Mouse (Mus musculus): ENCODE data around the gene Sash1.

Gene Sash1

GRCm38 (mm10) chr10:8851625-8852024 lies 34.2 kb downstream of the Sash1 start:
- no peak for DNase-seq (ENCODE audit: low read depth)

DNA sequence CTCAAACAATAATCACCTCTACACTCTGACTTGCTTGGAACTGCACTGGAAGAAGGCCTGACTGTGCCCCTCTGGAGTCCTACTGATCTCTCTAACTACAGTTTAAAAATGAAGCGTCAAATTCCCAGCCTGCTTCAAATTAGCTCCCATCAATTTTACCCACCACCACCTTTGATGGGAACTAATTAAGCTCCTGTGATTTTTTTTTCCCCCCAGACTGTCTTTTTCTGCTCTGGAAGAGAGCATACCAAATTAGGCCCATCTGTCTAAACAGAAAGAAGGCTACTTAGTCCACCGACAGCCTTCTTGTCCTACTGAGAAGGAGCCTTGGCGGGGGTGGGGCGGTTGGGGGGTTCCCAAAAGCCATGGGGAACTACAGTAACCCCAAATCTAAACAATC lies 37.9 kb downstream of the Sash1 start:
- DNase-seq (ENCODE audit: low read depth), result no peak

DNA sequence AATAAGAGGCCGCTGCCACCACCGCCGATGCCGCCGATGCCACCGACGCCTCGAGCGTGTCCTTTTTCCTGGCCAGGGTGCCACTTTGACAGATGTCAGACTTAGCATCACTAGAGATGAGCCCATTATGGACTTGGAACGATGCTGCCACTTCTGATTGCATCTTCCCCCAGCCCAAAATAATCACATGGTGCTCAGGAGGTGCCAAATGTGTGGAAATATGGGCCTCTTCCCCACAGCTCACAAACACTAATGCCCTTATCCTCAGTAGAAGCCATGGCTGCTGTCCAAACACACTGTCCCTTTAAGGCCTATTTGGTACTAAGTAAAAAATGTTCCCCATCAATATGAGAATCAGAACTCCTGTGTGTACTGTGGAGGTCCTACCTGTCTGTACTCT lies 39.6 kb downstream of the Sash1 start:
- no peak for DNase-seq (ENCODE audit: low read depth)

- DNase-seq (ENCODE audit: low read depth), result no peak
Observed at GRCm38 (mm10) chr10:8845230-8845770, 40.6 kb downstream of the Sash1 start.

- no peak for DNase-seq (ENCODE audit: low read depth)
Observed at GRCm38 (mm10) chr10:8839956-8840355, 45.9 kb downstream of the Sash1 start.

- peak; percentile 17 for DNase-seq (ENCODE audit: low read depth)
Observed at GRCm38 (mm10) chr10:8833816-8834464, 51.9 kb downstream of the Sash1 start.

DNA sequence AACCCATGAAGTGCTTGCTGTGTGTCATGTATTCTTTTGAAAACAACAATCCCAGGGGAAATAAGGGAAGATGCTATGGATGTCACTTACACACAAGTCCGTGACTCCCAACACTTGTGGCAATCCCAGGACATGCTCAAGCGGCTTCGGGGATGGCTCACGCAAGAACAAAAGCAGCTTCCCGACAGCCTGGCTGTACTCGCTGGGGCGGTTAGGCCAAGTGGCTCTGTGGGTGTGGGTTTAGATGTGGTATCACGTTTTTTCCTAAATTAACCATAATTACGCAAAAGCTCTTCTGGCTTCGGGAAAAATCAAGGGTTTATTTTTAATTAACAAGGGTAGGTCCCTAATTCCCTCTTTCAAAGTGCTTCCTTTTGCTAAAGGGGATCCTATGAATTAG lies 59.6 kb downstream of the Sash1 start:
- DNase-seq (ENCODE audit: low read depth), result no peak

DNA sequence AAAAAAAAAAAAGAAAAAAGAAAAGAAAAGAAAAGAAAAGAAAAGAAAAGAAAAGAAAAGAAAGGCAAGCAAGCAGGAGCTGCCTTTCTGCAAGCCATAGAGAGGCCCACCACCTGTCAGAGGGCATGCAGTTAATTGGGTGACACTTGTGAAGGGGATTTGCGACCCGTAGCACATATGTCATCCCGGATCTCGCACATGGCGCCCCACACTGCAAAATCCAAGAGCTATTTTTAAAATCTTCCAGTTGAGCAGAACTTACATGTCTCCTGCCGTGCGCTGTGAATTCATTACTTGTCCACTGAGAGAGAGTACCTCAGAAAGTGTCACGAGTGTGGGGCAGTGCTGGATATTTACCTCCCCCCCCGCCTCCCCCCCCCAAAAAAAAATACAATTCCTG lies 60.0 kb downstream of the Sash1 start:
- DNase-seq (ENCODE audit: low read depth), result no peak

DNA sequence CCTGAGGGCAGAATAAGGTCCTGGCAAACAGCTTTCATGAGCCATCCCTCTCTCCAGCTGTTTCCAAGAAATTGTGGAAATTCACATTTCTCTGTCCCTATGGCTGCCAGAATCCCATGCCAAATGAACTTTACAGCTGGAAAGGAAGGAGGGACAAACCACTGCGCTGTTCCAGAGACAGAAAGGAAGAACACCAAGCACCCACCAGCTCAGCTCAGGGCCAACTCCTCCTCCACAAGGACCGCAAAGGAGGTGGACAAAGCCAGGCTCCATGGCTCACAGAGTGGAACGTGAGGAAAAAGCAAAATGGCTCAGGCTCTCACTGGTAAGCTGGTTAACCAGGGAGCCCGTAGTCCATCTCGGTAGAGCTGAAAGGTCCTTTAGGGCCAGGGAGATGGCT lies 67.8 kb downstream of the Sash1 start:
- DNase-seq (ENCODE audit: low read depth), result no peak

GRCm38 (mm10) chr10:8813984-8814578 lies 71.8 kb downstream of the Sash1 start:
- DNase-seq (ENCODE audit: low read depth), result no peak

- no peak for DNase-seq (ENCODE audit: low read depth)
Observed at GRCm38 (mm10) chr10:8813259-8813658, 72.6 kb downstream of the Sash1 start.

DNA sequence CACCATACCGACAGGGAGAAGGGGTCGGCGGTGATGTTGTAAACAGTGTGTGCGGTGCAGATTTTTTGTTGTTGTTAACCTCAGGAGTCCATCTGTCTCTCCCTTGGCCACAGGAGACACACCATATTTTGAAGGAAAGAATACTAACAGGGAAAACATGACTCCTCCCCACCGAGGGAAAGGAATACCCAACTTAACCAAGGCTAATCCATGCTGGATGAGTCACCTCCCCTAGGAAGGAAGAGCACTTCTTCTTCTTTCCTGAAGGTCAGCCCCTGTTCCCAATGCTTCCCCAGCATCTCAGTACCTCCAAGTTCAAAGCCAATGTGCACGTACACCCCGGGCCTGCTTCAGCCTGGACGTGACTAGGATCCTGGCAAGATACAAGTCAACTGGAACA lies 73.1 kb downstream of the Sash1 start:
- no peak for DNase-seq (ENCODE audit: low read depth)

- no peak for DNase-seq (ENCODE audit: low read depth)
Observed at GRCm38 (mm10) chr10:8811261-8812039, 74.4 kb downstream of the Sash1 start.

- no peak for DNase-seq (ENCODE audit: low read depth)
Observed at GRCm38 (mm10) chr10:8810496-8810895, 75.4 kb downstream of the Sash1 start.

- DNase-seq (ENCODE audit: low read depth), result no peak
Observed at GRCm38 (mm10) chr10:8808383-8808782, 77.5 kb downstream of the Sash1 start.

DNA sequence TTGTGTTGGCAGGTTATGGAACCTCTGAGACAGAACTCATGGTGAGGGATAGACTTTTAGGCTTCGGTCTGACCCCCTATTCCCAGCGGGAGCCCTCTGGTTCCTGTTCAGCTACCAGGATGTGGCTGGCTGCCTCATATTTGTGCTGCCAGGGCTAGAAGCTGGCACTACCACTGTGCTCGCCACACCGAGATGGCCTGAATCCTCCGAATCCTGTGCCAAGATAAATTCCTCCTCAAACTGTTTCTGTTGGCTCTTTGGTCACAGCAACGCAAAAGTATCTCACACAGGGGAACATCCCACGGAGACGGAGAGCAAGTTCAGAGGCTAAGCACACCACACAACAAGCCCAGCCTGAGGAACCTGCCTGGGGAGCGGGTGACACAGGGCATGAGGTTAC lies 78.3 kb downstream of the Sash1 start:
- no peak for DNase-seq (ENCODE audit: low read depth)

- no peak for DNase-seq (ENCODE audit: low read depth)
Observed at GRCm38 (mm10) chr10:8805402-8805801, 80.5 kb downstream of the Sash1 start.

DNA sequence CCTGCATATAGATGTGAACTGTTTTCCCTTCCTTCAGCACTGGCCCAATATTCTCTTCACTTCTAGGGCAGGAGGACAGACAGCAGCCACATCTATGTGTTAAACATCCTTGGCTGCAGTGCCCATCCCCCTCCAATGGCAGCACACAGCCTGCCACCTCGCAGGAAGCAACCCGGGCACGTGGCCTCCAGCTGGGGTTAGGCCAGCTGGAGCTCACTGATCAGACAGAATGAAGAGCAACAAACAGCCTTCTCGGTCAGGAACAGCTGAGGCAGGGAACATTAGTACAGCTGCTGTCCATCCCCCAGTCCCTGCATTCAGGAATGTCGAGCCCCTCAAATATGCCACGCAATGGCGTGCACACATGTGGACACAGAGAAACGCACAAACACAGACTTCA lies 81.6 kb downstream of the Sash1 start:
- DNase-seq (ENCODE audit: low read depth), result no peak

GRCm38 (mm10) chr10:8801719-8802347 lies 84.0 kb downstream of the Sash1 start:
- no peak for DNase-seq (ENCODE audit: low read depth)

- no peak for DNase-seq (ENCODE audit: low read depth)
Observed at GRCm38 (mm10) chr10:8801139-8801613, 84.7 kb downstream of the Sash1 start.

- no peak for DNase-seq (ENCODE audit: low read depth)
Observed at GRCm38 (mm10) chr10:8797826-8798225, 88.0 kb downstream of the Sash1 start.

GRCm38 (mm10) chr10:8795336-8795735 lies 90.5 kb downstream of the Sash1 start:
- DNase-seq (ENCODE audit: low read depth), result peak; percentile 54

Measured in c-Kit-positive CD71-negative TER-119-negative erythroid progenitor cells, embryonic 14.5 days (primary cell).